Mouse (Mus musculus) embryonic fibroblast, embryonic 13.5 days (primary cell): ENCODE data around the gene Il17re. TPM values are rescaled to one million over a fixed set of nuclear protein-coding genes. Genes with fewer than 3 reads are reported as not detected.

Experiments used
- H3K27ac ChIP-seq: 2 replicates; pipeline ENCODE4 v1.5.1; 2012; ENCODE audit warnings: low read length, control low read depth, inconsistent platforms; ENCODE audit not compliant: insufficient read depth
- H3K4me1 ChIP-seq: 2 replicates; pipeline ENCODE4 v1.6.1; 2011; ENCODE audit warnings: low read length; ENCODE audit not compliant: control insufficient read depth, insufficient read depth
- H3K4me3 ChIP-seq: 2 replicates; pipeline ENCODE4 v1.5.1; 2011; ENCODE audit warnings: mild to moderate bottlenecking, control low read depth, low read length; ENCODE audit not compliant: insufficient read depth
- CTCF ChIP-seq: IDR thresholded peaks from 2 replicates; pipeline ENCODE4 v1.5.1; 2011; ENCODE audit warnings: mild to moderate bottlenecking, control low read depth, low read length, moderate library complexity, borderline replicate concordance; ENCODE audit not compliant: insufficient read depth
- POLR2A ChIP-seq: IDR thresholded peaks from 2 replicates; pipeline ENCODE4 v1.6.1; 2011; ENCODE audit warnings: low read depth, mild to moderate bottlenecking, control low read depth, low read length, moderate library complexity
- polyA plus RNA-seq: library from polyadenylated mRNA; stranded (reverse); fragments of >200 nt; gene quantifications from 2 replicates; pipeline ENCODE4 v1.2.4, GENCODE M21; 2011; ENCODE audit warnings: low read depth; ENCODE audit not compliant: missing spikeins, insufficient read length

The Il17re gene
- polyA plus RNA-seq, 1 experiment, result not detected

DNA sequence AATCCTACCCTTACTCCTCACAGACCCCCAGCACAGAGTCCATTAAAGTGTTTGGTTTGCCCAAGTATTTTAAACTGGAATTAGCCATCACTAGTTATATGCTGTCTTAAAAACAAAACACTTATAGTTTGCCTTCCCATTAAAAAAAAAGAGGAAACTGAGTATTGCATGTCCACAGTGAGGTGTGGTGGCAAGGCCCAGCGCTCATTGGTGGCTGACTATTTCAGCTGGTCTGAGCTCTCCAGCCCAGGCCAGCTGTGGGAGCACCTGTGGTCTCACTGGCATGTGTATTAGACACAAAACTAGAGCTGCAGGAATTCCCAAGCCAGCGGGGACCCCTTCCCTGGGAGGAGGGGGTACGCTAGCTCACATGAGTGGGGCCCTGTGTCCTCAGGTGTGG, 10.2 kb downstream of the Il17re start:
- TF ChIP-seq POLR2A (no peak), CTCF (no peak)
- Histone ChIP-seq H3K4me1 (0 out of 2 replicates have a peak, but pooled peaks cover 2% of the 10 kb centered on the region), H3K4me3 (no peak overlapping the region), H3K27ac (no peak overlapping the region)

DNA sequence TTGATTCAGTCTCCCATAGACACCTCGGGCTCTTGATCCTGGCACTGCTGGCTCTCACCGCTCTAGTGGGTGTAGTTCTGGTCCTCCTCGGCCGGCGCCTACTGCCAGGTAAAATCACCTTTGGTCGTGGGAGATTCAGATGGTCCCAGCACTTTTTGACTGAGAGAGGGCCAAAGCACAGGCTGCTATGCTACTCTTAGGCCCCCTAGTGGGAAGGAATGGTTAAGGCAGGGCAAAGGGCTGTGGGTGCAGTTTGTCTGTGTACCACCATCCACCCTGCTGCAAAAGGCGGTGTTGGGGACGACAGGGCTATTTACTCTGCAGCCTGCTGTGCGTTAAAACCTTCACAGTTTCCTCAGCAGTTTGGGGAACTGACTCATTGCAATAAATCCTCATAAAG, 10.7 kb downstream of the Il17re start:
- no peak overlapping the region for H3K27ac ChIP-seq
- TF ChIP-seq CTCF, result peak; percentile 68; the same call in 1 of the 2 replicates
- no peak for TF ChIP-seq POLR2A

DNA sequence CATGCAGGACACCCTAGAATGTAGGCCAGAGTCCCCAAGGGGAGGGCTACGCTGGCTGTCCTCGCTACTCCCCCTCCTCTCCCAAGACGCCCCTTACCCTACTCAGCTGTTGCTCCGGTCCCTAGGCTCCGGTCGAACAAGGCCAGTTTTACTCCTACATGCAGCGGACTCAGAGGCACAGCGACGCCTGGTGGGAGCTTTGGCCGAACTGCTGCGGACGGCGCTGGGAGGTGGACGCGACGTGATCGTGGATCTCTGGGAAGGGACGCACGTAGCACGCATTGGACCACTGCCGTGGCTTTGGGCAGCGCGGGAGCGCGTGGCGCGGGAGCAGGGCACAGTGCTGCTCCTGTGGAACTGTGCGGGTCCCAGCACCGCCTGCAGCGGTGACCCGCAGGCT, 11.1 kb downstream of the Il17re start:
- Histone ChIP-seq H3K4me1 (0 out of 2 replicates have a peak, but pooled peaks cover 2% of the 10 kb centered on the region), H3K4me3 (no peak overlapping the region), H3K27ac (no peak overlapping the region)
- TF ChIP-seq POLR2A (peak; percentile 19; the same call in 1 of the 2 replicates), CTCF (peak; percentile 98)

More for the DNA sequence above, 10.7 kb downstream of the Il17re start:
- H3K4me1 ChIP-seq, result 0 out of 2 replicates have a peak, but pooled peaks cover 2% of the 10 kb centered on the region
- no peak overlapping the region for H3K4me3 ChIP-seq

DNA sequence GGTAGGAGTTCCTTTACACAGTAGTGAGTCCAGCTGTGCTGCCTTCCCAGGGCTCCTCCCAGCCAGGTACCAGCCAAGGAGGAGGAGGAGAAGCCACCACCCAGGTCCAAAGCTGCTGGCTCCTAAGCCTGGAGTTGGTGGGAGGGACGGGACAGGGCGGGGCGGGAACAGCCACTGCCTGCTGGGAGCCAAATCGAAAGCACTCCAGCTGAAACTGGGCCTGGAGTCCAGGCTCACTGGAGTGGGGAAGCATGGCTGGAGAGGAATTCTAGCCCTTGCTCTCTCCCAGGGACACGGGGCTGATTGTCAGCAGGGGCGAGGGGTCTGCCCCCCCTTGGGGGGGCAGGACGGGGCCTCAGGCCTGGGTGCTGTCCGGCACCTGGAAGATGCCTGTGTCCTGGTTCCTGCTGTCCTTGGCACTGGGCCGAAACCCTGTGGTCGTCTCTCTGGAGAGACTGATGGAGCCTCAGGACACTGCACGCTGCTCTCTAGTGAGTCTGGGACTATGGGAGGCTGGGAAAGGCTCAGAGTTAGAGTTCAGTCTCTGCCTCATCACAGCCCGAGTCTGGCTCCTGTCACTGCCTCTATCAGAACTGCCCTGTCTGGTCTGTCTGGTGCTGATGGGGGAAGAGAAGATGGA, 13.1 kb downstream of the Il17re start, which contains the start of gene Il17rc:
Gene Il17rc, plus strand, starts transcription at position 131 of the 640 bp plus-strand sequence.
- Histone ChIP-seq H3K4me3 (peak within 1 kb of the TSS; percentile 28), H3K27ac (peak within 1 kb of the TSS; percentile 5; the same call in 1 of the 2 replicates), H3K4me1 (0 out of 2 replicates have a peak, but pooled peaks cover 2% of the 10 kb centered on the region)
- TF ChIP-seq CTCF, result no peak
- TF ChIP-seq POLR2A, result peak; percentile 92

DNA sequence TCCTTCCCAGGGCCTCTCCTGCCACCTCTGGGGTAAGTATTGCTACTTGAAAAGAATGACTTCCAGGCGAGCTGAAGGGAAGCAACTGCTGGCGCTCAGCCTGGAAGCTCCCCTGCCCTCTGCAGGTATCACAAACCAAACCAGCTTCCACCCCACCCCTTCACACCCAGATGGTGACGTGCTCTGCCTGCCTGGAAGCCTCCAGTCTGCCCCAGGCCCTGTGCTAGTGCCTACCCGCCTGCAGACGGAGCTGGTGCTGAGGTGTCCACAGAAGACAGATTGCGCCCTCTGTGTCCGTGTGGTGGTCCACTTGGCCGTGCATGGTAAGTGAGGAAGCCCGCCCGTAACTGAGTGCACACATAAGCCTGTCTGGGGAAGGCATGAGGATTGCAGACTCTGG, 13.8 kb downstream of the Il17re start:
- peak overlapping the region; percentile 28; the same call in 1 of the 2 replicates for H3K4me3 ChIP-seq
- no peak overlapping the region for H3K27ac ChIP-seq
- 0 out of 2 replicates have a peak, but pooled peaks cover 2% of the 10 kb centered on the region for H3K4me1 ChIP-seq
- no peak for TF ChIP-seq CTCF
- no peak for TF ChIP-seq POLR2A

DNA sequence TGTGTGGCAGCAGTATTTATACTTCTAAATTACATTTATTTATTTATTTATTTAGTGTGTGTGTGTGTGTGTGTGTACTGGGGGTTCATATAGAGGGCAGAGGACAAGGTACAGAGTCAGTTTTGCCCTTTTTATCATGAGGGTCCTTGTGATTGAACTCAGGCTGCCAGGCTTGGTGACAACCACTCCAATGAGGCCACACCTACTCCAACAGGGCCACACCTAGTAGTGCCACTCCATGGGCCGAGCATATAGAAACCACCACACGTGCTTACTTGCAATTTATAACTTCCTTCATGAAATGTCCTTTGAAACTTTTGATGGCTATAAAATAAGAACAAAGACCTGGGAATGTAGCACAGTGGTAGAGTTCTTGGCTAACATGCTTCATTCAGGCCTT, 15.0 kb downstream of the Il17re start:
- no peak overlapping the region for H3K4me3 ChIP-seq
- H3K27ac ChIP-seq, result no peak overlapping the region
- TF ChIP-seq POLR2A (no peak), CTCF (no peak)
- 0 out of 2 replicates have a peak, but pooled peaks cover 2% of the 10 kb centered on the region for H3K4me1 ChIP-seq

DNA sequence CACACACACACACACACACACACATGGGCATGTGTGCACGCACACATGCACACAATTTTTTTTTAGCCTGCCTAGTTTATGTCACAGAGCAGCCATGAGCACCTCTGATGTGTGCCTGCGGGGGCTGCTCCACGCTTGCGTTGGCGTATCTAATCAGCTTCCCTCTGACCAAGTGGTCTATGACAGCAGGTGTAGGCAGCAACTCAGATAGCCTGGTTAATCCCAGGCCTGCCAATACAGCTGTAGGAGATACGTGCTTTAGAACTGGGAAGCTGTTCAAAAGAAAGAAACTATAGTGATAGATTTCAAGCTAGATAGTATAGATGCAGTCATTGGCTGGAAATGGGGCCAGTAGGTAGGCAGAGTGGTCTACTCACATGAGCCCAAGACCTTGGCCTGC, 15.4 kb downstream of the Il17re start:
- H3K27ac ChIP-seq, result no peak overlapping the region
- no peak for TF ChIP-seq CTCF
- H3K4me3 ChIP-seq, result no peak overlapping the region
- H3K4me1 ChIP-seq, result 0 out of 2 replicates have a peak, but pooled peaks cover 2% of the 10 kb centered on the region

DNA sequence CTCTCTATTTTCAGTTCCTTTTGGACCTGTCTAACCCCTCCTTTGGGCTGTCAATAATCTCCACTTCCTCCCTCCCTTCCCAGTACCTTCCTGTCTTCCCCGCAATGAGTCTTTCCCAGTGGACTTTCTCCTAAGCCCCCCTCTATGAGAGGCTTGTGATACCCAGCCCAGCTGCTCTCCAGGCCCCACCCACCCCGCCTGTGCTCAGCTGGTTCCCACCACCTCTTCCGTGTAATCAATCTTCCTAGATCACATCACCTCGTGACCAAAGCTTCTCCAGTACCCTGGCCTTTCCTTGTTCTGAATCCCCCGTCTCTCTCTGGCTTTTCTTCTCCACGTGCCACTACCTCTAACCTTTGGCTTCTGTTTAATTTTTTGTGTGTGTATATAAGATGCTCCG, 19.1 kb downstream of the Il17re start:
- no peak overlapping the region for H3K27ac ChIP-seq
- no peak overlapping the region for H3K4me3 ChIP-seq
- H3K4me1 ChIP-seq, result peaks cover 6% of the 10 kb centered on the region
- TF ChIP-seq POLR2A, result no peak
- TF ChIP-seq CTCF, result no peak

DNA sequence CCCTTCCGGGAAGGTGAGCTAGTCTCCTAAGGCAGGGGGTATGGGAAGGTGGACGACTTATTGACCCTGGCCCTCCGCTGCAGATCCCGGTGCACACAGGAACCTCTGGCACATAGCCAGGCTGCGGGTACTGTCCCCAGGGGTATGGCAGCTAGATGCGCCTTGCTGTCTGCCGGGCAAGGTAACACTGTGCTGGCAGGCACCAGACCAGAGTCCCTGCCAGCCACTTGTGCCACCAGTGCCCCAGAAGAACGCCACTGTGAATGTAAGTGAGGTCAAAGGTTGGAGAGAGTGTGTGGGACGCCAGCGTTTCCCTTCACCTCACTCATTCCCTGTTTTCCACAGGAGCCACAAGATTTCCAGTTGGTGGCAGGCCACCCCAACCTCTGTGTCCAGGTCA, 20.6 kb downstream of the Il17re start:
- TF ChIP-seq CTCF (no peak), POLR2A (no peak)
- no peak overlapping the region for H3K4me3 ChIP-seq
- peaks cover 6% of the 10 kb centered on the region for H3K4me1 ChIP-seq
- H3K27ac ChIP-seq, result no peak overlapping the region
